Mouse (Mus musculus): ENCODE measurements around the gene Ttc39b. TPM values are rescaled to one million over a fixed set of nuclear protein-coding genes. Genes with fewer than 3 reads are reported as not detected.

Ttc39b gene
- polyA plus RNA-seq, 1 experiment from 2014 or later = 3.3 TPM

DNA sequence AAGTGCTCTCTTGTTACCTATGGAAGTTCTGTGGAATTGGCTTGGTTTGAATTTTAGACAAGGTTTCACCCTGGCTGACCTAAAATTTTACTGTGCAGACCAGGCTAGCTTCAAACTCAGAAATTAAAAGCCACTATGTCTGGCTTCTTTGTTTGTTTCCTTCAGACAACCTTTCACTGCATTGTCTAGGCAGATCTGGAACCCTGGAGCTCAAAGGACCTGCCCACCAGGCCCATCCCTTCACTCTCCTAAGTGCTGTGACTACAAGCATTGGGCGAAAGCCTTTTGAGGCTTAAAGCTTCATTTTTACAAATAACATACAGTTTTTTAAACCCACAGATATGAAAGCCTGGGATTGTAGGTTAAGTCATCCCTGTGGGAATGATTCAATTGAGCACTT, 22.3 kb downstream of the Ttc39b start:
- no peak for ATAC-seq (ENCODE audit: low FRiP score, low read depth)
- 95% methylated on average over 1 of the region's 1 CpGs for WGBS
- H3K4me3 ChIP-seq = no peak overlapping the region
- no peaks in the 10 kb centered on the region for H3K27me3 ChIP-seq (replicated peaks)
- 0 out of 2 replicates have a peak, but pooled peaks cover 3% of the 10 kb centered on the region for H3K4me1 ChIP-seq
- no peaks in the 10 kb centered on the region for H3K9me3 ChIP-seq
- no peaks in the 10 kb centered on the region for H3K36me3 ChIP-seq
- H3K27ac ChIP-seq = no peak overlapping the region
- no peak overlapping the region for H3K9ac ChIP-seq
- H3K4me2 ChIP-seq (replicated peaks) = no peak overlapping the region

DNA sequence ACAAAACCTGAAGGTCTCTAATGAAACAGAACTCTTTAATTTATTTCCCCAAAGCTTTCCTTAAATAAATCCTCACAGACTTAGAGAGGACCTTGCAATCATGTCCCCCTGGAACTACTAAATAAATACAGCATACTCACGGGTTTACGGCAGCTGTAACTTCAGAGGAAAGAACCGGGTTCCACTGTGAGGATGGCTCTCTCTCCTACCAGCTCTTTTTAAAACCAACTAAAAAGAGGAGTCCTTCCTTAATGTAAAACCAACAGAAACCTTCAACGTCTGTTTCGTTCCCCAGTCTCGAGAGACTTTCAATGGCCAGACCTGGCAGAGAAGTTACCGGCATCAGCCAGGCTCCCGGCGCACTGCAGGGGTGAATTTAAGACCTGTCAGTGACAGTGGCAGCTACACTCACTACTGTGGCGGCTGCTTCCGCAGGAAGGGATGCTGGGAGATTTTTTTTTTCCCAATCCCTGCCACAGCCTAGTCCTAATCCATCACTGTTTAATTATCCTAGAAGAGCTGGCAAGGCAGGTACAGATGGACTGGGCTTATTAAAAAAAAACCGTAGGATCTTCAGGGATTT, 39.2 kb downstream of the Ttc39b start:
- Histone ChIP-seq H3K27me3 (replicated peaks) (no peaks in the 10 kb centered on the region), H3K27ac (no peak overlapping the region), H3K9me3 (no peaks in the 10 kb centered on the region), H3K4me1 (no peaks in the 10 kb centered on the region), H3K4me2 (replicated peaks) (peak overlapping the region; percentile 75), H3K4me3 (peak overlapping the region; percentile 41), H3K36me3 (no peaks in the 10 kb centered on the region), H3K9ac (peak overlapping the region; percentile 42)
- ATAC-seq (ENCODE audit: low FRiP score, low read depth) = peak; percentile 86
- WGBS = 1% methylated on average over 12 of the region's 12 CpGs

DNA sequence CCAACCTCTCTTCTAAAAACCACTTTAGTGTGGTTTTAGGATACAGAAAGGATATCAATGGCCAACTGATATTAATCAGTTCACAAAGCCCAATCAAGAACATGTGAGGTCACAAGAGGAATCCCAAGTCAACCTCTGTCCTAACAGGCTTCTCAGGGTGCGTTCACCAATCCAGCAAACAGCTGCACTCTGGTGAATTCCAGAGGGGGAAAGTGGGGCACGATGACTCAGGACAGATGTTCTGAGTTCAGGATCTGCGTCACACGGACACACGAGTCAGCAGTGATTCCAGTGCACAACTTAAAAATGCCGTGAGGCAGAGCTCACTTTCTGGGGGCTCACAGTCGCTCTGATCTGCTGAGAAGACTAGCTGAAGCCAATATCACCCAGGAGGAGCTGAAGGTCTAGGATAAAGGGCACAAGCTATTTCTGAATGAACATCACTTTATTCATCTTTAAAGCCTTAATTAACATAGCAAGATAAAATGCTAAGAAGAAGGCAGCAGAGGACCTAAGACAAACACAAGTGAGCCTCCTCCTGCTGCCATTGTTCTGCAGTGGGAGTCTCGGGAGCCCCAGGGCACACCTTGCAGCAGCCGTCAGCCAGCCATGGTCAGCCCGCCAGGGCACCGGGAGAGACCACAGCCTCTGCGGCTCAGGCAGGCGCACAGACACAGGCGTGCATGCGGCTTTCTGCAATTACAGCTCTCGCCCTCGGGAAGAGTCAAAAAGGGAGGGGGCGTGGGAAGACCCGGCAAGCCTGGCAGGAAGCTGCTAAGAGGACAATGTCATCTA, 39.9 kb downstream of the Ttc39b start:
- no peak overlapping the region for H3K27ac ChIP-seq
- H3K9me3 ChIP-seq = no peaks in the 10 kb centered on the region
- H3K4me3 ChIP-seq = peak overlapping the region; percentile 41
- peak overlapping the region; percentile 42 for H3K9ac ChIP-seq
- H3K36me3 ChIP-seq = no peaks in the 10 kb centered on the region
- H3K27me3 ChIP-seq (replicated peaks) = no peaks in the 10 kb centered on the region
- peak; percentile 90 for ATAC-seq (ENCODE audit: low FRiP score, low read depth)
- peak overlapping the region; percentile 75 for H3K4me2 ChIP-seq (replicated peaks)
- WGBS = 21% methylated on average over 19 of the region's 19 CpGs
- H3K4me1 ChIP-seq = no peaks in the 10 kb centered on the region

DNA sequence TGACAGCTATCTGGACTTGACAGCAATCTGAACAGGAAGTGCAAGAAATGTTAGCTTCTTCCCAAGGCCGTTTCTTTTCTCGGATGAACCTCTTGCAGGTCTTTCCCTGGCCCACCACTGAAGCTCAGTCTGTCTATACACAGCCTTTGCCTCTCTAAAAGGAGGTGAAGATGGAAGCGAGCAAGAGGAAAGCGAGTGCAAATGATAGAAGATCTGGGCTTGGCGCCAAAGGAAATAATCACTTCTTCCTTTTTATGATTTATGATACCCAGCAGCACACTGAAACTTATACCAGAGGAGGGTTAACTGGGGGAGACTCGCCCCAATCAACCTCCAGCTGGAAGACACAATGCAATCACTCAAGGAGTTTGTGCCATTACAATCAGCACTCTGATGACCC, 41.6 kb downstream of the Ttc39b start:
- WGBS = 75% methylated on average over 6 of the region's 6 CpGs

DNA sequence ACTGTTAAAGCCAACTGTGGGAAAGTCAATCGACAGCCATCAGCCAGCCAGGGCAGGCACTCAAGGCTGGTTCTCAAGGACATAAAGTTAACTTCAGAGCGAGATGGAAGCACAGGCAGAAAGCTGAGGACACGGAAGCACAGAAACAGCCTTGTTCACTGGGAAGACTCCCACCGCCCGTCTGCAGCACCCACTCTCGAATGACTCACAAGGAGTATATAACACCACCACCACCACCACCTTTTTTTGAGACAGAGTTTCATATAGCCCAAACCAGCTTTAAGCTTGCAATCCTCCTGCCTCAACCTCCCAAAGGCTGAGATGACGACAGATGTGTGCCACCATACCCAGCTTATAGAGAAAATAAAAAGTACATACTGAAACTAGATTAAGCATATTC, 44.8 kb downstream of the Ttc39b start:
- Histone ChIP-seq H3K4me1 (no peaks in the 10 kb centered on the region), H3K4me3 (no peak overlapping the region), H3K27ac (no peak overlapping the region), H3K9me3 (no peaks in the 10 kb centered on the region), H3K4me2 (replicated peaks) (no peak overlapping the region), H3K9ac (no peak overlapping the region), H3K27me3 (replicated peaks) (no peaks in the 10 kb centered on the region), H3K36me3 (no peaks in the 10 kb centered on the region)
- 91% methylated on average over 7 of the region's 7 CpGs for WGBS
- ATAC-seq (ENCODE audit: low FRiP score, low read depth) = no peak

More for the DNA sequence above, 41.6 kb downstream of the Ttc39b start:
- Histone ChIP-seq H3K9me3 (no peaks in the 10 kb centered on the region), H3K9ac (no peak overlapping the region), H3K27me3 (replicated peaks) (no peaks in the 10 kb centered on the region), H3K27ac (no peak overlapping the region), H3K4me1 (no peaks in the 10 kb centered on the region), H3K4me2 (replicated peaks) (no peak overlapping the region), H3K4me3 (no peak overlapping the region), H3K36me3 (no peaks in the 10 kb centered on the region)
- no peak for ATAC-seq (ENCODE audit: low FRiP score, low read depth)

DNA sequence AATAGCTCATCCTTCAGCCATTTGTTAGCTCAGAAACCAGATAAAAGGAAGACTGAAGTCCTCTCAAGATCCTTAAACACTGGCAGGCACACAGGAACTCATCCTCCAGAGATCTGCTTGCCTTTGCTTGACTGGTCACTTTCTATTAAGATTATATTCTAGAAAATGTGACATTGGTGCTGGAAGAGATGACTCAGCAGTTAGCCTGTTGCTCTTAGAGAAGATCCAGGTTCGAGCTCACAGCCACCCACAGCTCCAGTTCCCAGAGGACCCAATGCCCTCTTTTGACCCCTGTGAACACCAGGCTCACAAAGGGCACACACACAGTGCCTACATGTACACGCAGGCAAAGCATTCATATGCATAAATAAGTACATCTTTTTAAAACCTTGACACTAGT, 49.8 kb downstream of the Ttc39b start:
- Histone ChIP-seq H3K36me3 (no peaks in the 10 kb centered on the region), H3K4me2 (replicated peaks) (no peak overlapping the region), H3K9me3 (no peaks in the 10 kb centered on the region), H3K4me3 (no peak overlapping the region), H3K27ac (no peak overlapping the region), H3K27me3 (replicated peaks) (no peaks in the 10 kb centered on the region), H3K9ac (no peak overlapping the region), H3K4me1 (no peaks in the 10 kb centered on the region)
- ATAC-seq (ENCODE audit: low FRiP score, low read depth) = no peak
- 73% methylated on average over 2 of the region's 2 CpGs for WGBS

DNA sequence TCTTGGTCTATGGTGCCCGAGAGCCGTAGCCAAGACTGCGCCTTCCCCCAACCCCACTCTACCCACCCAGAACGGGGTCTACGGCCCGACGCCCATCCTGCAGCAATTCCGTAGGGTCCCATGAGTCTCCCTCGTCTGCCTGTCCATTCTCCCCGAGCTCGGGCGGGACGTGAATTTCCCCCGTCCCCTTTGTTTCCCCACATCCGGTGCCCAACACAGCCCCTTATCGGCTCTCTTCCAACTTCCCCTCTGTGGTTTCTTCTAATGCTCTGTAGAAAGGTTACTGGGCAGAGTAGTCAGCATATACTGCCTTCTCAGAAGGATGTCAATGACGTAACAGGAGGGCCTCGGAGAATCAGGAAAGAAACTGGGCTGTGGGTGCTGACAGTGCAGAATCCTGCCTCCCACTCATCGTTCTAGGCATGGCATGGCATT, 50.4 kb downstream of the Ttc39b start:
- H3K4me1 ChIP-seq = no peaks in the 10 kb centered on the region
- no peaks in the 10 kb centered on the region for H3K36me3 ChIP-seq
- H3K27ac ChIP-seq = no peak overlapping the region
- 92% methylated on average over 19 of the region's 19 CpGs for WGBS
- no peak for ATAC-seq (ENCODE audit: low FRiP score, low read depth)
- H3K9me3 ChIP-seq = no peaks in the 10 kb centered on the region
- no peak overlapping the region for H3K4me2 ChIP-seq (replicated peaks)
- no peak overlapping the region for H3K9ac ChIP-seq
- H3K4me3 ChIP-seq = no peak overlapping the region
- no peaks in the 10 kb centered on the region for H3K27me3 ChIP-seq (replicated peaks)

DNA sequence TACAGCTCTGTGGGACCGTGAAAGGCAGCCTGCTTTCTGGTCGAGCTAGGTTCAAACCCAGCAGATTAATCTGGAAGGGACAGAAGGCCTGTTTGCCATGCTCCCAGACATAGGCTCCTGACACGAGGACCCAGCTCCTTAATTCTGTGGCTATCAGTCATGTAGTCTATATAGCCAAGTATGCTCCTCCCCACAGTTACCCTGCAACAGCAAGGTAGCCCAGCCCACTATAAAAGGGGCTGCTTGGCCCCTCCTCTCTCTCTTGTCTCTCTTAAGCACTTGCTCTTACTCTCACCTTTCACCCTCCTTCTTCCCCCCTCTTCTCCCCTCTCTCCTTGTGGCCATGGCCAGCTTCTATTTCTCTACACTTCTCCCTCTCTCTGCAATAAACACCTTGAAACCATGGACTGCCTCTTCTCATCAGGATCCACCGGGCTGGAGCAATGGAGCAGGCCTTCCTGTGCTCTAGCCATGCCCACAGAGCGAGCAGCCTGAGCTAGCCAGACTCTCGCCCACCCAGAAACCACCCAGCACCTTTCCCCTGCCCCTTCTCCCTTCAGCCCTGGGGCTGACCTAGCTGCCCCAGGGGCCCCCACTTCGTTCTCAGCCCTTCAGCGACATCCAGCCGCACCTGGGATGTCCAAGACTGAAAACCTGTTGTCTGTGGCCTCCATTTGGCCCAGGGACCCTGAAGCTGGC, 51.0 kb downstream of the Ttc39b start:
- no peaks in the 10 kb centered on the region for H3K36me3 ChIP-seq
- H3K9me3 ChIP-seq = no peaks in the 10 kb centered on the region
- H3K4me2 ChIP-seq (replicated peaks) = no peak overlapping the region
- no peak overlapping the region for H3K4me3 ChIP-seq
- H3K9ac ChIP-seq = no peak overlapping the region
- no peaks in the 10 kb centered on the region for H3K27me3 ChIP-seq (replicated peaks)
- 78% methylated on average over 9 of the region's 9 CpGs for WGBS
- no peak for ATAC-seq (ENCODE audit: low FRiP score, low read depth)
- H3K4me1 ChIP-seq = no peaks in the 10 kb centered on the region
- H3K27ac ChIP-seq = no peak overlapping the region

DNA sequence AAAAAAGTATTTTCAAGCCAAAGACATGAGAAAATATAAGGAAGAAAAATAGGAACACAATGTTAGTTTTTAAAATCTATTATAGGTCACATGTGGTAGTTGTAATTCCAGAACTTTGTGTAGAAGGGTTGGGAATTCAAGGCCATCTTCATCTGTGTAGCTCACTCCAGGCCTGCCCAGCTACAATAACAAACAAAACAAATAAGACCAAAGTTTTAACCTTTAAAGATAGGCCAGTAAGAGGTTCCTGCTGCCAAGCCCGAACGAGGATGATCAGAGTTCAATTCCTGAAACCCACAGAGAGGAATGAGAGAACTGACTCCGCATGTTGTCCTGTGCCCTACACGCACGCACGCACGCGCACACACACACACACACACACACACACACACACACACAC, 53.6 kb downstream of the Ttc39b start:
- Histone ChIP-seq H3K36me3 (no peaks in the 10 kb centered on the region), H3K4me1 (no peaks in the 10 kb centered on the region), H3K4me2 (replicated peaks) (no peak overlapping the region), H3K9me3 (no peaks in the 10 kb centered on the region), H3K27ac (no peak overlapping the region), H3K27me3 (replicated peaks) (no peaks in the 10 kb centered on the region), H3K9ac (no peak overlapping the region), H3K4me3 (no peak overlapping the region)
- no peak for ATAC-seq (ENCODE audit: low FRiP score, low read depth)
- 92% methylated on average over 8 of the region's 8 CpGs for WGBS

DNA sequence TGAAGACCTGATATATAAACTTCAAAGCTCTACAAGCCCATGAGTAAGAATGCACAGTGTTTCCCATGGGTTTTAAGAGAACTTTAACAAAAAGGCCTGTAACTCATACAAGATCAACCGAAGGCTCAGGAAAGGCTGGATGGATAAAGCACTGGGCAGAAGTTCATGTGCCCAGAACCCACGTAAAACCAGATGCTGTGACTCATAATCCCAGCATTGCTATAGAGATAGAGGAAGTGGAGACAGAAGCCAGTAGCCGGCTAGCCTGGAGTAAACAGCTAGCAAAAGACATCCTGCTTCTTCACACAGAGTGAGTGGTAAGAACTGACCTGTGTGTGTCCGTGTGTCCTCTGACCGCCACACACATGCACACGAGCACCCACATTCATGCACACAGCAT, 54.4 kb downstream of the Ttc39b start:
- H3K4me1 ChIP-seq = no peaks in the 10 kb centered on the region
- H3K36me3 ChIP-seq = no peaks in the 10 kb centered on the region
- ATAC-seq (ENCODE audit: low FRiP score, low read depth) = no peak
- no peaks in the 10 kb centered on the region for H3K27me3 ChIP-seq (replicated peaks)
- 88% methylated on average over 6 of the region's 6 CpGs for WGBS
- no peak overlapping the region for H3K27ac ChIP-seq
- no peaks in the 10 kb centered on the region for H3K9me3 ChIP-seq
- no peak overlapping the region for H3K4me3 ChIP-seq
- no peak overlapping the region for H3K9ac ChIP-seq
- H3K4me2 ChIP-seq (replicated peaks) = no peak overlapping the region

DNA sequence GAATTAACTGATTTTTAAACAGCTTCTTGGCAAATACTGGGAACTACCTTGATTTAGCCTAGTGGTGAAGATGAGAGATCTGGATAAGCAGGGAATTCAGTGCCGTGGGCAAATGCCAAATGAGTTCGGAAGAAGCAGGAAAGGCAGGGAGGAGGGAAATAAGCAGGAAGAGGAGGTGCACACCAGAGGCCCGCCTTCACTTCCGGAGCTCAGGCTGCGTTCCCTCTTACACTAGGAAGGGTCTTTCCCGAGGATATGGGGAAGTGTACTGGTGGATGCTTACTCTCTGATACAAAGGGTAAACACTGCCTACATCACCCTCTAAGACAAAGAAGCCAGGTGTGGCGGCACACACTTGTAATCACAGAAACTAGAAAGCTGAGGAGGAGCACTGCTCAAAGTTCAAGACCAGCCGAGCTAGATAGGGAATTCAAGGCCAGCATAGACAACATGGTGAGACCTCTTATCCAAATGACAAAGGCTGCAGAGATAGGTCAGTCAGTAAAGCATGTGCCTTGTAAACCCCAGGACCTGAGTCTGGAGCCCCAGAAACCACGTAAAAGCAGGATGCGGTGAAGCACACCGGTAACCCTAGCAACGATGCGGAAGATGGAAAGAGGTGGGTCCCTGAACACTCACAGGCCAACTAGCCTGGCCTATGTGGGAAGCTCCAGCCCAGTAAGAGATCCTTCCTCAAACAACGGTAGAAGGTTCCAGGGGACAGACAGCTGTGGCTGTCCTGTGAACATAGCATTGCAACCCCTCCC, 57.9 kb downstream of the Ttc39b start:
- no peaks in the 10 kb centered on the region for H3K27me3 ChIP-seq (replicated peaks)
- no peaks in the 10 kb centered on the region for H3K36me3 ChIP-seq
- no peak overlapping the region for H3K9ac ChIP-seq
- no peaks in the 10 kb centered on the region for H3K9me3 ChIP-seq
- H3K4me2 ChIP-seq (replicated peaks) = no peak overlapping the region
- no peak overlapping the region for H3K27ac ChIP-seq
- ATAC-seq (ENCODE audit: low FRiP score, low read depth) = no peak
- H3K4me1 ChIP-seq = no peaks in the 10 kb centered on the region
- WGBS = 81% methylated on average over 14 of the region's 14 CpGs
- H3K4me3 ChIP-seq = no peak overlapping the region

DNA sequence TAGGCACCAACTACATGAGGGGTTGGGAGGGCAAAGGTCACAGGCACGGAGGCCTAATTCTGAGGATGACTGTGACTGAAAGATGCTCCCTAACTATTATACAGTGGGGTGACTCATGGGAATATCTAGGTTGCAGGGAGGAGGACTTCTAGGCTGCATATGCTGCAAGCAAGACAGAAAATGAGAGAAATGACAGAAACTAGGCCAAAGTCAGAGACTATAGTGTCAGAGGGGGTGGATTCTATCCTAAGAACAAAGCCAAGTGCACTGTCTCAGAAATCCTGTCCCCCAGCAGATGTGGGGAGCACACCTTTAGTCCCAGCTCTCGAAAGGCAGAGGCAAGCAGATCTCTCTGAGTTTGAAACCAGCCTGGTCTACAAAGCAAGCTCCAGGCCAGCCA, 59.2 kb downstream of the Ttc39b start:
- Histone ChIP-seq H3K4me1 (no peaks in the 10 kb centered on the region), H3K27ac (no peak overlapping the region), H3K9ac (no peak overlapping the region), H3K36me3 (no peaks in the 10 kb centered on the region), H3K9me3 (no peaks in the 10 kb centered on the region), H3K4me2 (replicated peaks) (no peak overlapping the region), H3K4me3 (no peak overlapping the region), H3K27me3 (replicated peaks) (no peaks in the 10 kb centered on the region)
- WGBS = 83% methylated on average over 2 of the region's 2 CpGs
- ATAC-seq (ENCODE audit: low FRiP score, low read depth) = no peak

Measured in neural tube, embryonic 12.5 days (tissue).